Mouse (Mus musculus) testis, postnatal 10 days (tissue): ENCODE data around the gene Myh9.

Source experiments
- DNase-seq: peaks from one replicate; pipeline ENCODE4 v3.0.0; 2021; ENCODE audit warnings: low spot score

Gene Myh9

GRCm38 (mm10) chr15:77806565-77807263 lies 35.3 kb downstream of the Myh9 start:
- DNase-seq, result no peak

GRCm38 (mm10) chr15:77805657-77806056 lies 36.3 kb downstream of the Myh9 start:
- DNase-seq, result no peak

- DNase-seq, result no peak
Observed at GRCm38 (mm10) chr15:77804949-77805348, 37.0 kb downstream of the Myh9 start.

- no peak for DNase-seq
Observed at GRCm38 (mm10) chr15:77804460-77804859, 37.5 kb downstream of the Myh9 start.

GRCm38 (mm10) chr15:77803747-77804146 lies 38.2 kb downstream of the Myh9 start:
- no peak for DNase-seq

GRCm38 (mm10) chr15:77802992-77803391 lies 39.0 kb downstream of the Myh9 start:
- DNase-seq, result no peak

- no peak for DNase-seq
Observed at GRCm38 (mm10) chr15:77801188-77801587, 40.8 kb downstream of the Myh9 start.

GRCm38 (mm10) chr15:77800511-77800910 lies 41.5 kb downstream of the Myh9 start:
- DNase-seq, result no peak

- no peak for DNase-seq
Observed at GRCm38 (mm10) chr15:77799491-77800474, 42.2 kb downstream of the Myh9 start.

- no peak for DNase-seq
Observed at GRCm38 (mm10) chr15:77798664-77799490, 43.1 kb downstream of the Myh9 start.

GRCm38 (mm10) chr15:77797609-77798411 lies 44.2 kb downstream of the Myh9 start:
- DNase-seq, result no peak

- DNase-seq, result no peak
Observed at GRCm38 (mm10) chr15:77796409-77797035, 45.5 kb downstream of the Myh9 start.

GRCm38 (mm10) chr15:77794908-77795356 lies 47.0 kb downstream of the Myh9 start:
- DNase-seq, result no peak

GRCm38 (mm10) chr15:77794138-77794907 lies 47.7 kb downstream of the Myh9 start:
- DNase-seq, result no peak

GRCm38 (mm10) chr15:77793554-77793953 lies 48.4 kb downstream of the Myh9 start:
- DNase-seq, result no peak

- no peak for DNase-seq
Observed at GRCm38 (mm10) chr15:77793094-77793493, 48.9 kb downstream of the Myh9 start.

- DNase-seq, result no peak
Observed at GRCm38 (mm10) chr15:77792056-77792455, 49.9 kb downstream of the Myh9 start.

- no peak for DNase-seq
Observed at GRCm38 (mm10) chr15:77790656-77791405, 51.1 kb downstream of the Myh9 start.

- DNase-seq, result no peak
Observed at GRCm38 (mm10) chr15:77789186-77789585, 52.8 kb downstream of the Myh9 start.
